Mouse (Mus musculus): Measurements from ENCODE around the gene Fam124a.

GRCm38 (mm10) chr14:62546296-62546695 is 9.2 kb upstream of the Fam124a start:
- no peak for TF ChIP-seq CTCF (IDR thresholded peaks at IDR 0.05; ENCODE audit: low read depth, low read length)
- TF ChIP-seq POLR2A (IDR thresholded peaks at IDR 0.05; ENCODE audit: borderline replicate concordance, low read depth, low read length), result no peak
